Mouse (Mus musculus) E14TG2a.4 (cell line): ENCODE results near the gene Adam23.

ENCODE experiments used
- CTCF ChIP-seq: conservative IDR thresholded peaks from 2 replicates; pipeline ENCODE4 v1.5.1; 2014; ENCODE audit warnings: low read length
- NANOG ChIP-seq: IDR thresholded peaks from 2 replicates; pipeline ENCODE4 v1.6.1; 2014; ENCODE audit warnings: borderline replicate concordance, low read length, mixed read lengths
- POU5F1 ChIP-seq: IDR thresholded peaks from 2 replicates; pipeline ENCODE4 v1.6.1; 2014; ENCODE audit warnings: low read length, borderline replicate concordance

DNA sequence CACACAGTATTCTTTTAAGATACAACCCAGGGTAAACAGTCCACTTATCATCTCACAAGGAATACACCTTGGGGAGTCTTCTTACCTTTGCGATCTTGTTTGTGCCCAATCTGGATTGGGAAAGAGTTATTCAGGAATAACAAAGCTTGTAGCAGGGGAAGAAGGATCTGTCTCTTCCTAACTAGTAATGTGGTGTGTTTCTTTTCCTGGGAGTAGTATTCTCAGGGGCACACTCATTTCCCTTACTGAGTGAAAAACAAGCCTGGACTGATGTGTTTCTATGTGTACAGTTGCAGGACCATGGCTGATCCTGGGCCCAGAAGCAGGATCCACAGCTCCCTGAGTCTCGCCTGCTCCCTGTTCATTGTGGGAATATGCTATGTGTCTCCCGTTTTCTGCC, 170.0 kb downstream of the Adam23 start, which contains the start of gene Gm39653:
- TF ChIP-seq CTCF, result no peak
- TF ChIP-seq POU5F1, result no peak
- TF ChIP-seq NANOG, result no peak
